Mouse (Mus musculus): ENCODE measurements around the gene Zfp593. TPM values are rescaled to one million over a fixed set of nuclear protein-coding genes. Genes with fewer than 3 reads are reported as not detected.

The Zfp593 gene
- polyA plus RNA-seq, 1 experiment from 2014 or later = 6.1 TPM

DNA sequence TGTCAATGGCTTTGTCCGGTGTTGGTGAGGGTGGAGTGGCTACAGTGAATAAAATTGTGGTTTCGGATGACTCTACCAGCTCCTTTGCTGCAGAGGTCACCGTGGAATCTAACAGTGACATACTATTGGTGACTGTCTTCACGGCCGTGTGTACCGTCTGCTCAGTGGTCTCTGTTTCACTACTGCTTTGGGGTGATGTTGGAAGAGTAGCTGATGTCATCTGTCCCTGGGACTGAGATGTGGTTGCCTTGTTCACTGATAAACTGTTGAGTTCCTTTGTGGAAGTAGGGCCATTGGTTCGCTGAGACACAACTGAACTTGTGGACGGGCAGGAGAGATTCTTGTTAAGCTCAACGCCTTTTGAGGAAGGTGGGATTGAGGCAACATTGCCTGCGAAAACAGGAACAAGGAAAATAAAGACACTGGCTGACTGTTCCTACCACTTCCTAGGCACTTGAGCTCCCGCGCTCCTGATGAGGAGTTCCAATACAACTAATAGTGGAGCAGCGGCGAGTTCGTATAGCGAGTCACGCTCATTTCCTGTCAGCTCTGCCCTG lies 42.0 kb downstream of the Zfp593 start:
- 57% methylated on average over 17 of the region's 17 CpGs for WGBS (ENCODE audit: insufficient replicate concordance)
- no peaks in the 10 kb centered on the region for H3K9me3 ChIP-seq (ENCODE audit: low read length)

GRCm38 (mm10) chr4:134202904-134203303 lies 42.5 kb downstream of the Zfp593 start, which contains the start of gene Gm7534:
Gene Gm7534, minus strand, starts transcription at chr4:134203004.
- Histone ChIP-seq H3K4me1 (ENCODE audit: insufficient read depth) (no peaks in the 10 kb centered on the region), H3K9ac (replicated peaks) (no peak within 1 kb of the TSS), H3K4me2 (ENCODE audit: low read depth, low read length) (no peak within 1 kb of the TSS), H3K27ac (ENCODE audit: low read depth) (no peak within 1 kb of the TSS), H3K4me3 (ENCODE audit: low read depth, low read length) (no peak within 1 kb of the TSS), H3K27me3 (ENCODE audit: insufficient read depth, low read length) (no peaks in the 10 kb centered on the region), H3K9me3 (ENCODE audit: low read length) (no peaks in the 10 kb centered on the region), H3K36me3 (replicated peaks; ENCODE audit: insufficient read depth, low read length) (no peaks in the 10 kb centered on the region)
- WGBS (ENCODE audit: insufficient replicate concordance) = 87% methylated on average over 4 of the region's 4 CpGs
- TF ChIP-seq CTCF (IDR thresholded peaks at IDR 0.05; ENCODE audit: low read depth) = no peak
- TF ChIP-seq EP300 (IDR thresholded peaks at IDR 0.05; ENCODE audit: low read depth) = no peak
- DNase-seq (no peak), ATAC-seq (no peak)

More for the DNA sequence above, 42.0 kb downstream of the Zfp593 start:
- no peak overlapping the region for H3K4me2 ChIP-seq (ENCODE audit: low read depth, low read length)
- no peaks in the 10 kb centered on the region for H3K4me1 ChIP-seq (ENCODE audit: insufficient read depth)
- ATAC-seq (no peak), DNase-seq (no peak)
- H3K27ac ChIP-seq (ENCODE audit: low read depth) = no peak overlapping the region
- H3K36me3 ChIP-seq (replicated peaks; ENCODE audit: insufficient read depth, low read length) = no peaks in the 10 kb centered on the region
- no peaks in the 10 kb centered on the region for H3K27me3 ChIP-seq (ENCODE audit: insufficient read depth, low read length)
- TF ChIP-seq EP300 (IDR thresholded peaks at IDR 0.05; ENCODE audit: low read depth) (no peak), CTCF (IDR thresholded peaks at IDR 0.05; ENCODE audit: low read depth) (no peak)
- no peak overlapping the region for H3K9ac ChIP-seq (replicated peaks)
- H3K4me3 ChIP-seq (ENCODE audit: low read depth, low read length) = no peak overlapping the region

- ATAC-seq (no peak), DNase-seq (no peak)
- H3K9ac ChIP-seq (replicated peaks) = no peak overlapping the region
- no peaks in the 10 kb centered on the region for H3K27me3 ChIP-seq (ENCODE audit: insufficient read depth, low read length)
- TF ChIP-seq CTCF (IDR thresholded peaks at IDR 0.05; ENCODE audit: low read depth) (no peak), EP300 (IDR thresholded peaks at IDR 0.05; ENCODE audit: low read depth) (no peak)
- H3K9me3 ChIP-seq (ENCODE audit: low read length) = no peaks in the 10 kb centered on the region
- 69% methylated on average over 2 of the region's 2 CpGs for WGBS (ENCODE audit: insufficient replicate concordance)
- no peak overlapping the region for H3K27ac ChIP-seq (ENCODE audit: low read depth)
- H3K4me2 ChIP-seq (ENCODE audit: low read depth, low read length) = no peak overlapping the region
- no peak overlapping the region for H3K4me3 ChIP-seq (ENCODE audit: low read depth, low read length)
- H3K36me3 ChIP-seq (replicated peaks; ENCODE audit: insufficient read depth, low read length) = no peaks in the 10 kb centered on the region
- no peaks in the 10 kb centered on the region for H3K4me1 ChIP-seq (ENCODE audit: insufficient read depth)
These were observed 46.0 kb downstream of the Zfp593 start for GRCm38 (mm10) chr4:134199371-134199770.

Other genes starting within 250 kb of the Zfp593 start
- 8.3 and 10.3 TPM in 2 replicates for gene Dhdds, start 244.7 kb downstream of the Zfp593 start, polyA plus RNA-seq (2015; fragmentation: Nextera tagmentation; extraction: Ambion mirVana)
- gene Lin28a, start 226.8 kb downstream of the Zfp593 start, polyA plus RNA-seq (2015; fragmentation: Nextera tagmentation; extraction: Ambion mirVana) = 0.87 and 1.1 TPM in 2 replicates
- gene Zfp683, start 191.8 kb downstream of the Zfp593 start, polyA plus RNA-seq (2015; fragmentation: Nextera tagmentation; extraction: Ambion mirVana) = not detected in 2 replicates
- 0.69 and 1.4 TPM in 2 replicates for gene Crybg2, start 184.8 kb downstream of the Zfp593 start, polyA plus RNA-seq (2015; fragmentation: Nextera tagmentation; extraction: Ambion mirVana)
- 114 and 125 TPM in 2 replicates for gene Cd52, start 150.5 kb downstream of the Zfp593 start, polyA plus RNA-seq (2015; fragmentation: Nextera tagmentation; extraction: Ambion mirVana)
- 0.88 and 0.99 TPM in 2 replicates for gene Ubxn11, start 143.0 kb downstream of the Zfp593 start, polyA plus RNA-seq (2015; fragmentation: Nextera tagmentation; extraction: Ambion mirVana)
- 198 and 215 TPM in 2 replicates for gene Sh3bgrl3, start 116.8 kb downstream of the Zfp593 start, polyA plus RNA-seq (2015; fragmentation: Nextera tagmentation; extraction: Ambion mirVana)
- gene Cep85, start 58.5 kb downstream of the Zfp593 start, polyA plus RNA-seq (2015; fragmentation: Nextera tagmentation; extraction: Ambion mirVana) = 65.6 and 98.1 TPM in 2 replicates
- gene Gm7534, start 42.6 kb downstream of the Zfp593 start, polyA plus RNA-seq (2015; fragmentation: Nextera tagmentation; extraction: Ambion mirVana) = not detected in 2 replicates
- not detected in 2 replicates for gene Catsper4, start 18.2 kb downstream of the Zfp593 start, polyA plus RNA-seq (2015; fragmentation: Nextera tagmentation; extraction: Ambion mirVana)
- gene Cnksr1, start 7.2 kb downstream of the Zfp593 start, polyA plus RNA-seq (2015; fragmentation: Nextera tagmentation; extraction: Ambion mirVana) = 0.08 and 0.20 TPM in 2 replicates
- 0.23 and 0.33 TPM in 2 replicates for gene E130218I03Rik, start 1.9 kb downstream of the Zfp593 start, polyA plus RNA-seq (2015; fragmentation: Nextera tagmentation; extraction: Ambion mirVana)
- gene Gm30191, start 1.3 kb upstream of the Zfp593 start, polyA plus RNA-seq (2015; fragmentation: Nextera tagmentation; extraction: Ambion mirVana) = not detected in 2 replicates
- 1.4 and 1.5 TPM in 2 replicates for gene Grrp1, start 8.5 kb upstream of the Zfp593 start, polyA plus RNA-seq (2015; fragmentation: Nextera tagmentation; extraction: Ambion mirVana)
- 5.9 and 7.2 TPM in 2 replicates for gene Pdik1l, start 42.3 kb upstream of the Zfp593 start, polyA plus RNA-seq (2015; fragmentation: Nextera tagmentation; extraction: Ambion mirVana)
- gene Trim63, start 69.5 kb upstream of the Zfp593 start, polyA plus RNA-seq (2015; fragmentation: Nextera tagmentation; extraction: Ambion mirVana) = 0.34 and 0.69 TPM in 2 replicates
- gene Slc30a2, start 97.6 kb upstream of the Zfp593 start, polyA plus RNA-seq (2015; fragmentation: Nextera tagmentation; extraction: Ambion mirVana) = not detected in 2 replicates
- gene Extl1, start 138.3 kb upstream of the Zfp593 start, polyA plus RNA-seq (2015; fragmentation: Nextera tagmentation; extraction: Ambion mirVana) = 0.20 and 0.33 TPM in 2 replicates
- 13.5 and 14.3 TPM in 2 replicates for gene Pafah2, start 150.7 kb upstream of the Zfp593 start, polyA plus RNA-seq (2015; fragmentation: Nextera tagmentation; extraction: Ambion mirVana)
- gene Stmn1, start 222.7 kb upstream of the Zfp593 start, polyA plus RNA-seq (2015; fragmentation: Nextera tagmentation; extraction: Ambion mirVana) = 249 and 258 TPM in 2 replicates

Measured in liver, postnatal 0 days (tissue).